Mouse (Mus musculus) thymus, adult 2 months (tissue): Measurements from ENCODE around the gene Wwp2. TPM values are rescaled to one million over a fixed set of nuclear protein-coding genes. Genes with fewer than 3 reads are reported as not detected.

Source experiments
- DNase-seq: peaks from one replicate; pipeline ENCODE4 v3.0.0; 2021
- H3K27ac ChIP-seq: fragments of 200-500 bp; 2 replicates; pipeline ENCODE4 v1.5.1; 2012; ENCODE audit warnings: low read length, control low read depth; ENCODE audit not compliant: control insufficient read depth, insufficient read depth
- H3K27me3 ChIP-seq: fragments of 200-500 bp; 2 replicates; pipeline ENCODE4 v1.6.1; 2012; ENCODE audit warnings: mild to moderate bottlenecking, low read length, moderate library complexity, mixed read lengths; ENCODE audit not compliant: control insufficient read depth, insufficient read depth
- H3K36me3 ChIP-seq: fragments of 200-500 bp; 2 replicates; pipeline ENCODE4 v1.6.1; 2012; ENCODE audit warnings: mild to moderate bottlenecking, low read length, moderate library complexity; ENCODE audit not compliant: control insufficient read depth, insufficient read depth
- H3K4me1 ChIP-seq: fragments of 200-500 bp; replicated peaks from 2 replicates; pipeline ENCODE4 v1.6.1; 2012; ENCODE audit warnings: low read length; ENCODE audit not compliant: control insufficient read depth, insufficient read depth
- H3K4me3 ChIP-seq: fragments of 200-500 bp; 2 replicates; pipeline ENCODE4 v1.5.1; 2012; ENCODE audit warnings: mild to moderate bottlenecking, low read length, control low read depth, moderate library complexity; ENCODE audit not compliant: control insufficient read depth, insufficient read depth
- CTCF ChIP-seq: fragments of 200-500 bp; IDR thresholded peaks from 2 replicates; pipeline ENCODE4 v1.5.1; 2012; ENCODE audit warnings: mild to moderate bottlenecking, control low read depth, low read length, moderate library complexity, borderline replicate concordance; ENCODE audit not compliant: control insufficient read depth, poor library complexity, insufficient read depth; ENCODE audit errors: extremely low read depth
- POLR2A ChIP-seq: fragments of 200-500 bp; IDR thresholded peaks from 2 replicates; pipeline ENCODE4 v1.6.1; 2012; ENCODE audit warnings: mild to moderate bottlenecking, low read length, control low read depth, moderate library complexity; ENCODE audit not compliant: control insufficient read depth, poor library complexity, insufficient read depth; ENCODE audit errors: extremely low read depth
- WGBS: fragments of 180-500 bp; shearing (Covaris S2); methylation state at CpG from one replicate; pipeline ENCODE4 v1.1.7; 2018; 5-methylcytosine and 5-hydroxymethylcytosine counted together
- polyA plus RNA-seq: library from polyadenylated mRNA; depleted of rRNA; stranded (reverse); fragments of >200 nt; gene quantifications from 2 replicates; pipeline ENCODE4 v1.2.3, GENCODE M21; 2012; rRNA removed

Gene Wwp2
- polyA plus RNA-seq, 1 experiment: 79.8 TPM

- Histone ChIP-seq H3K4me1 (no peaks in the 10 kb centered on the region), H3K27me3 (no peaks in the 10 kb centered on the region), H3K4me3 (no peak overlapping the region), H3K27ac (no peak overlapping the region), H3K36me3 (no peaks in the 10 kb centered on the region)
- no peak for TF ChIP-seq POLR2A
- TF ChIP-seq CTCF: no peak
- DNase-seq: no peak
- 71% methylated on average over 6 of the region's 6 CpGs for WGBS
Measured at GRCm38 (mm10) chr8:107593967-107594729, 158.0 kb downstream of the Wwp2 start.

GRCm38 (mm10) chr8:107594817-107595216 is 158.7 kb downstream of the Wwp2 start:
- 90% methylated on average over 6 of the region's 6 CpGs for WGBS

GRCm38 (mm10) chr8:107597731-107598130 is 161.6 kb downstream of the Wwp2 start:
- Histone ChIP-seq H3K4me1 (no peaks in the 10 kb centered on the region), H3K4me3 (no peak overlapping the region)
- 65% methylated on average over 1 of the region's 1 CpGs for WGBS

More at GRCm38 (mm10) chr8:107594817-107595216, 158.7 kb downstream of the Wwp2 start:
- Histone ChIP-seq H3K4me1 (no peaks in the 10 kb centered on the region), H3K27me3 (no peaks in the 10 kb centered on the region), H3K4me3 (no peak overlapping the region), H3K27ac (no peak overlapping the region), H3K36me3 (no peaks in the 10 kb centered on the region)
- TF ChIP-seq CTCF: no peak
- no peak for TF ChIP-seq POLR2A
- DNase-seq: no peak

GRCm38 (mm10) chr8:107599691-107600090 is 163.5 kb downstream of the Wwp2 start:
- H3K27me3 ChIP-seq: no peaks in the 10 kb centered on the region
- no peak for DNase-seq
- 88% methylated on average over 9 of the region's 9 CpGs for WGBS

More at GRCm38 (mm10) chr8:107597731-107598130, 161.6 kb downstream of the Wwp2 start:
- no peak for DNase-seq
- TF ChIP-seq CTCF (no peak), POLR2A (no peak)
- Histone ChIP-seq H3K36me3 (no peaks in the 10 kb centered on the region), H3K27ac (no peak overlapping the region), H3K27me3 (no peaks in the 10 kb centered on the region)

GRCm38 (mm10) chr8:107603026-107603425 is 166.9 kb downstream of the Wwp2 start:
- no peak for TF ChIP-seq CTCF
- TF ChIP-seq POLR2A: no peak
- Histone ChIP-seq H3K4me3 (no peak overlapping the region), H3K27ac (no peak overlapping the region), H3K4me1 (no peaks in the 10 kb centered on the region), H3K36me3 (no peaks in the 10 kb centered on the region), H3K27me3 (no peaks in the 10 kb centered on the region)
- 7% methylated on average over 7 of the region's 7 CpGs for WGBS
- DNase-seq: peak; percentile 56

More at GRCm38 (mm10) chr8:107599691-107600090, 163.5 kb downstream of the Wwp2 start:
- H3K27ac ChIP-seq: no peak overlapping the region
- TF ChIP-seq CTCF (no peak), POLR2A (no peak)
- no peaks in the 10 kb centered on the region for H3K36me3 ChIP-seq
- H3K4me1 ChIP-seq: no peaks in the 10 kb centered on the region
- no peak overlapping the region for H3K4me3 ChIP-seq

Other genes starting within 250 kb of the Wwp2 start
- gene Nfat5, start 142.9 kb upstream of the Wwp2 start, polyA plus RNA-seq: 36.0 and 40.3 TPM in 2 replicates
- 6.7 and 12.8 TPM in 2 replicates for gene Nqo1, start 33.2 kb upstream of the Wwp2 start, polyA plus RNA-seq
- 46.5 and 52.2 TPM in 2 replicates for gene Nob1, start 11.3 kb upstream of the Wwp2 start, polyA plus RNA-seq
- 48.9 and 52.2 TPM in 2 replicates for gene Psmd7, start 152.1 kb downstream of the Wwp2 start, polyA plus RNA-seq